Mouse (Mus musculus) urinary bladder, adult 2 months (tissue): ENCODE measurements around the gene Lrmda. TPM values are rescaled to one million over a fixed set of nuclear protein-coding genes. Genes with fewer than 3 reads are reported as not detected.

ENCODE experiments used
- DNase-seq: peaks from one replicate; pipeline ENCODE4 v3.0.0; 2022; ENCODE audit warnings: low spot score
- polyA plus RNA-seq: library from polyadenylated mRNA; depleted of rRNA; stranded (reverse); fragments of >200 nt; gene quantifications from 2 replicates; pipeline ENCODE4 v1.2.3, GENCODE M21; 2012; rRNA removed

Gene Lrmda
- polyA plus RNA-seq, 1 experiment: 0.74 TPM

GRCm38 (mm10) chr14:23052833-23053592 is 1033.5 kb downstream of the Lrmda start:
- DNase-seq: no peak

GRCm38 (mm10) chr14:23057228-23057976 is 1037.9 kb downstream of the Lrmda start:
- DNase-seq: no peak

- DNase-seq: no peak
Observed at GRCm38 (mm10) chr14:23057987-23058386, 1038.5 kb downstream of the Lrmda start.

- DNase-seq: no peak
Observed at GRCm38 (mm10) chr14:23078719-23079118, 1059.2 kb downstream of the Lrmda start.

GRCm38 (mm10) chr14:23084241-23084773 is 1064.8 kb downstream of the Lrmda start:
- no peak for DNase-seq

DNA sequence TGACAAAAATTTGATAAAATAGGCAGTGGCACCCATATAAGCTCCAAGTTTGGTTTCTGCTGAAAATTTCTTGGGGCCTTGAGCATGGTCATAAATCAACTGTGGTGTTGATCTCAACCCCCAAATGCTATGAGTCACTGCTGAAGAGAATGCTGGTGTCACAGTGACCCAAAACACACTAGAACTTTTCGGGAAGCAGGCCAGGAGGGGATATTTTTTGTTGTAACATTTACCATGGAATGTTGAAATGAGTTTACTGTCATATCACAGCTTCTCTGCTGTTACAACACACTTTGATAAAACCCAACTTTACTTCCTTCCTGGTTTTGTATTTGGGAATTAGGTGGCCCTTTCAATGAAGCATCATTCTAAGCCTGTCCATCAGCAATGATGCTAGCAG is 1065.3 kb downstream of the Lrmda start:
- no peak for DNase-seq

GRCm38 (mm10) chr14:23093306-23093705 is 1073.8 kb downstream of the Lrmda start:
- no peak for DNase-seq

- DNase-seq: no peak
Observed at GRCm38 (mm10) chr14:23094546-23095157, 1075.1 kb downstream of the Lrmda start.

- DNase-seq: no peak
Observed at GRCm38 (mm10) chr14:23095158-23096016, 1075.9 kb downstream of the Lrmda start.

DNA sequence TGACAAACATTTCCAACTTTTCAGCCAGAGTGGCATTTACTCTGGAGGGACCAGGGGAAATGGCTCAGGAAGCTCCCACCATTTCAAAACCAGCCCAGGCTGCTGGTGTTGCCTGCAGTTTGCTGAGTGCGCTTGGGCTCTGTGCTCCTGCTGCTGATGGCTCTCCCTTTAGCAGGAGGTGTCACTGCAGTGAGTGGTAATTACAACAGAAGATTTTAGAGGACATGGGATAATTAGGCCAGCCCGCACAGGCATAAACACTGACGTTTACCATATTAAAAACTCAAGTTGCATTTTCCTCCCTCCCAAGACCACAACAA is 1076.5 kb downstream of the Lrmda start:
- no peak for DNase-seq

DNA sequence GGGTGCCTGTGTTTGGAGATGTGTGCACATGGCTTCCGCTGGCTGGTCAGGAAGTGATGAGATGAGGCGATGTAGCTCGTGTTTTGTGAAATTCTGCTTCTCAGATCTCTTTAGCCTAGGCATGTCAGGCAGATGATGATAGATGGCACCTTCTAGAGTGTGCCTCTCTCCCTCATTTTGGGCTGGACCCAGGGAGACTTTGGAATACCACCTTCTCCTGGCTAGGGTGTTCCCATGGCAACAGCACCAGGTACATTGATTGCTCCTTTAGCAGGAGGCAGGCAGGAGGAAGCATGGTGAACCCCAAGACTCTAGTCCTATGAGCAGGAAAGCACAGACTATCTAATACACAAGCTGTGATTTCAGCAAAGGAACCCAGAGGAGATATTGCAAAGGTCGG is 1076.9 kb downstream of the Lrmda start:
- DNase-seq: no peak

Other genes starting within 250 kb of the Lrmda start
- gene Vdac2, start 194.5 kb upstream of the Lrmda start, polyA plus RNA-seq: 199 and 227 TPM in 2 replicates
- 13.2 and 13.9 TPM in 2 replicates for gene Comtd1, start 170.7 kb upstream of the Lrmda start, polyA plus RNA-seq
- 14.3 and 26.0 TPM in 2 replicates for gene Zfp503, start 30.1 kb upstream of the Lrmda start, polyA plus RNA-seq